Mouse (Mus musculus) embryo, embryonic 10 days (tissue): ENCODE results near the gene Gm9513.

Experiments used
- DNase-seq: peaks from one replicate; pipeline ENCODE4 v3.0.0-alpha.2; 2015; ENCODE audit warnings: low spot score

Gm9513 gene

DNA sequence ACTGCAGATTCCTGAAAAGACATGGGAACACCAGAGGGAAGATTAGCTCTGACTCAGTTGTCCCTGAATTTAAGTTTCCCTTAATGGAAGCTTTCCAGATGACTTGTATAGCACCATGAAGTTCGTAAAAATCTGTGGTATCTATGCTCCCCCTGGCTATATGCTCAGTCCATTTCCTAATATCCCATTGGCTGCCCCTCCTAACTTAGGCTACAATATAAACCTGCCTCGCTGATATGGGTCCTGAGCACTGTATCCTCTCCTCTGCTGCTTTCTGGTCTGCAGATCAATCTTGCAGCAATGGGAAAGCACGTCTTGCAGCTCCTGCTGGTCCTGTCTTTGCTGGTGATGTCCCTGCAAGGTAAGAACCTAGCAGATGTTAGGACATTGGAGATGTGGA is at the start of gene Gm9513:
Gene Gm9513, plus strand, starts transcription at position 301 of the 400 bp plus-strand sequence.
- no peak for DNase-seq

DNA sequence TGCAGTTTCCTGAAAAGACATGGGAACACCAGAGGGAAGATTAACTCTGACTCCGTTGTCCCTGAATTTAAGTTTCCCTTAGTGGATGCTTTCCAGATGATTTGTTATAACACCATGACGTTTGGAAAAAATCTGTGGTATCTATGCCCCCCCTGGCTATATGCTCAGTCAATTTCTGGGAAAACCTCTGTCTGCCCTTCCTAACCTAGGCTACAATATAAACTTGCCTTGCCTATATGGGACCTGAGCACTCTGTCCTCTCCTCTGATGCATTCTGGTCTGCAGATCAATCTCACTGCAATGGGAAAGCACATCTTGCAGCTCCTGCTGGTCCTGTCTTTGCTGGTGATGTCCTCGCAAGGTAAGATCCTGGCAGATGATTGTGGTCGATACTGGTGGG is 43.9 kb upstream of the Gm9513 start, which contains the start of gene Gm7257:
Gene Gm7257, plus strand, starts transcription at position 301 of the 400 bp plus-strand sequence.
- no peak for DNase-seq

DNA sequence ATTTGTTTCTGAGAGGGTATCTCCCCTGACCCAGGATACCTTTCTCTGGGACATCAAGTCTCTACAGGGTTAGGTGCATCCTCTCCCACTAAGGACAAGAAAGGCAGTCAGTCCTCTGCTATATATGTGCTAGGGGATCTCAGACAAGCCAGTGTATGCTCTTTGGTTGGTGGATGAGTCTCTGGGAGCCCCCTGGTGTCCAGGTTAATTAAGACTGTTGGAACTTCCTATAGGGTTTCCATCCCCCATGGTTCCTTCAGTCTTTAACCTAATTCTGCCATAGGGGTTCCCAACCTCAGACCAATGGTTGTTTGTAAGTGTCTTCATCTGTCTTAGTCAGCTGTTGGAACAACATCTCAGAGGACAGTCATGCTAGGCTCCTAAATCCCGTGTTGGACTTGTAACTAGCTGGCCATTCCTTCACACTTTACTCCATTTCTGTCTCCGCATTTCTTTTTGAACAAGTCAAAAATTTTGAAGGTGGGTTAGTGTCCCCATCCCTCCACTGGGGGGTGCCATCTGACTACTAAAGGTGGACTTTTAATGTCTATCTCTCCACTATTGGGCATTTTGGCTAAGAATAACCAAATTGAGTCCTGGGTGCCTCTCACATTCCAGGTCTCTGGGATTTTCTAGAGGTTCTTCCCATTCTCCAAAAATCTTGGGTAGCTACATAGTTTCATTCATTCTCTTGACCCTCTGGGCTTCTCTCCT is 40.2 kb upstream of the Gm9513 start:
- no peak for DNase-seq

GRCm38 (mm10) chr9:36494501-36495220 is 19.2 kb downstream of the Gm9513 start:
- no peak for DNase-seq

DNA sequence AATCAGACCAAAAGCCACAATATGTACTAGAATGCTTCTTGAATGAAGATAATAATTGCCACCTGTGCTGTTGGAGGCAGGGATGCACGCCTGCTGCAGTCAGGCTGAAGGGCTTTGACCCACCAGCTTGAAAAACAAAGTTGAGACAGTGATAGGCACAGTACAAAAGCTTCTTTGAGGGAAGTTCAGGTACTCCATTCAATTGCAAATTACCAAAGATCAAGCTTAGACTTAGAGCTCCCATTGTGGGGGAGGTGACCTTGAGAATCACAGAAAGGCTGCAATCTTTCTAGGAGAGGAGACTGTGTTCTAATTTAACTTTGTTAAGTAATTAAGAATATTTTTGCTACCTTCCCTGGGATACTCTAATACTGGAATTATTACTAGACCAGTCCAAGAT is 20.4 kb downstream of the Gm9513 start:
- no peak for DNase-seq

DNA sequence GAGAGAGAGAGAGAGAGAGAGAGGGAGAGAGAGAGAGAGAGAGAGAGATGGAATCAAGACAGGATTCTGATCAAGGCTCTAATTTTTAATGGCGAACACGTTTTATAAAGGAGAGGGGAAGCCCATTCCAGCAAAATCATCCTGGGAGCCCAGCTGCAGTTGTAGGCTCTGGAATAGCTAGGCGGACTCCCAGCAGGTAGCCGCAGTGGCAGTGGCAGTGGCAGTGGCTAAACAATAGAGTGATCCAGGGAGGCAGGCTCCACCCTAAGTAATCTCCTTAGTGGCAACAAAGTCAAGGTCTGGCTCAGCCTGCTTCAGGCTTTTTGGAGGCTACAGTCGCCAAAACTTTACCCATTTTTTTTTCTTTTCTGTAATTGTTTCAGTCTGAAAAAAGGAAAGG is 28.8 kb downstream of the Gm9513 start:
- no peak for DNase-seq
